Mouse (Mus musculus): Measurements from ENCODE around the gene Iffo2.

The Iffo2 gene

DNA sequence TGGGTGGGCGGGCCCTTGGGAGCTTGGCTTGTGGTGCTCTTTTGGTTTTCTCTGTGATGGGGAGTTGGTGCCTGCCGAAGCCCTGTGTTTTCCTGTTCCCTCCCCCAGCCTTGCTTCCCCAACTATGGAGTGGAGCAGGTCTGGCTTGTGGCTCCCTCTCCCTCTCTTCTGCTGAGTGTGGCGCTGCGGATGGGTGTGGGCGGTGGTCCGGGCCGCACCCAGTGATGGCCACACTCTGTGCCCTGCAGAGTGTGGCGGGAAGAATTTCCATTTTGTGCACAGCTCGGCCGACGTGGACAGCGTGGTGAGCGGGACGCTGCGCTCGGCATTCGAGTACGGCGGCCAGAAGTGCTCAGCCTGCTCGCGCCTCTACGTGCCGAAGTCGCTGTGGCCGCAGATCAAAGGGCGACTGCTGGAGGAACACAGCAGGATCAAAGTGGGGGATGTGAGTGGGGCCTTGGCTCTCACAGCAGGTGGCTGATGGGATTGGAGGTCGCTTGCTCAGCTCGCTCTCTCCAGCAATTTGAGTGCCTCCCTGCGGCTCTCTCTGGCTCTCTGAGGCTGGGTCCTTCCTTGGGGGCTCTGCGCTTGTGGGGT, 111.6 kb downstream of the Iffo2 start:
- DNase-seq (ENCODE audit: low spot score), result no peak

DNA sequence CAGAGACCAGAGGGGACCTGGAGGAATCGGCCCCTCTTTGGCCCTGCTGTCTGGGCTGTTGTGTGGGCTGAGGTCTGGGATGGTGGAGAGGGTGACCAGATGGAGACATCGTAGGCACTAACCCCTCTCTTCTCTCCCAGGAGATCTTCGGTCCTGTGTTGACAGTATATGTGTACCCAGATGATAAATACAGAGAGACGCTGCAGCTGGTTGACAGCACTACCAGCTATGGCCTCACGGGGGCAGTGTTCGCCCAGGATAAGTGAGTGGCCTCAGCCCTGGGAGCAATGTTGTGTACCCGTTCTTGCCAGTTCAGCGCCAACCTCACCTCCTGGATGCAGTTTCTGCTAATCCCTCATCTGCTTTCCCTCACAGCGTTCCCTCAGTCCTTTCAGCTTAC, 113.6 kb downstream of the Iffo2 start:
- peak; percentile 71 for DNase-seq (ENCODE audit: low spot score)

DNA sequence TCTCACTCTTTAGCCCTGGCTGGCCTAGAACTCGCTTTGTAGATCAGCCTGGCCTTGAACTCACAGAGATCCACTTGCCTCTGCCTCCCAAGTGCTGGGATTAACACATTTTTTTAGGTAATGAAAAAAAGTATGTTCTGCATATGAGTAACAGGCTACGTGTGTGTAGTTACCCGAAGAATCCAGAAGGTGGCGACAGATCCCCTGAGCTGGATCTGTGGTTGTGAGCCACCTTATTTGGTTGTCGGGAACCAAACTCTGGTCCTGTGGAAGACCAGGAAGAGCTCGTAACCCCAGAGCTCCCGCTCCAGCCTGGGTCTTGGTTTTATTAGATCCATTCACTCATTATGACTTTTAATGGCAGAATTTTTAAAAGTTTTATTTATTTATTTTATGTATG, 116.6 kb downstream of the Iffo2 start:
- no peak for DNase-seq (ENCODE audit: low spot score)

DNA sequence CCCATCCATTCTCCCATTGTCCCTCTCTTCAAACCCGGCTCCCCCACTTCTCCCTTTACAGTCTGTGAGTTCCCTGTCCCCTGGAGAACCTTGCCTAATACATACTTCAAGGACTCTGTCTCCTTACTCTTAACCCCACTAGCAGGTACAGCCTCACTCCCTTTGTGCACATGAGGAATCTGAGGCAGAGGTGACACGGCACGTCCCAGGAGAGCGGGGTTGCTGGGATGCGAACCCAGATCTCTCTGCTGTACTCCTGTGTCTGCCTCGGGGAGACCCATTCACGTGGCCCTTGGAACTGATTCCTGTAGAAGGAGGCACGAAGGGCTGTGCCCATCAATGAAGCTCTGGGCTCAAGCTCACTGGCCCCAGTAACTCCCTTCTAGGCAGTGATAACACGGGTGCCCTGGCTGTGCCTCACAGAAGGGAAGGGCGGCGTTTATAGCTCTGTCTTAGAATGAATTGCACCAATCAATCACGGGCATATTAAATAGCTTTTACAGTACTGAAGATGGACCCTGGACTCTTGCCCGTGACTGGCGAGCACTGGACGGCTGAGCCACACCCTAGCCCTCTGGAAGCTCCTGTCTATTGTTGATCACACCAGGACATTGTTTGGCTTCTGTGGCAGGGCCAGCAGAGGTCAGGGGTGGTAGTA, 119.9 kb downstream of the Iffo2 start:
- DNase-seq (ENCODE audit: low spot score), result no peak

DNA sequence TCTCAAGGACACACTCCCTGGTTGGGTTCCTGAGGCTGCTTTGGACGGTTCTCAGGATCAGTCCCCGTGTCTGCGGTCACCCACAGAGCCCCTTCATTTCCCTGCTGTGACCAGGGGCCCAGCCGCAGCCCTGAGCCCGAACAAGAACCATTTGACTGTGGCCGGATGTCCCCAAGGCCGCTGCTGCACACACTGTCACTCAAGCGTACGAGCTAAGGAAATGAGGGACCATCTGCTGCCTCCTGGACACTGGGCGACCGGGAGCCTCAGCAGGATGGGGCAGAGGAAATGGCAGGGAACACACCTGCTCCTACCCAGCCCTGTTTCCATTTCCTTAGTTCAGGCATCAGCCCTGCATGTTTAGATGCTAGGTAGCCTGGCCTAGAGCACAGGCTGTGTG, 120.6 kb downstream of the Iffo2 start:
- DNase-seq (ENCODE audit: low spot score), result no peak

DNA sequence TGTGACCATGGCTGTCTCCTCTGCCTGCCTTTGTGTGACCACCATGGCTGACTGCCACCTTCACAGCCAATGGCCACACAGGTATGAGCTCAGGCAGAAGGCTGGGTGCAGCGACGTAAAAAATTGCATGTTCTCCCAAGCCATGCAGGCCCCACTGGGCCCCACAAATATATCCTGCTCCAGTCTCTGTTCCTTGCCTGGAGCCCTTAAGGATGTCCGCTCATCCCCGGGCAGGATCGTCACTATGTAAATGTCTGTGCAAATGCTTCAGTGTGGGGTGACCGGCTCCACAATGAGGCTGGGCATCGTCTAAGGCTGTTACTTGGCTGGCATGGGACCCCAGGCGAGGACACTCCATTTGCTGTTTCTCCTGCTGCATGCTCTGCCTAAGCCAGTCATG, 122.9 kb downstream of the Iffo2 start, which contains the start of gene Tas1r2:
Gene Tas1r2, plus strand, starts transcription at position 301 of the 400 bp plus-strand sequence.
- no peak for DNase-seq (ENCODE audit: low spot score)

DNA sequence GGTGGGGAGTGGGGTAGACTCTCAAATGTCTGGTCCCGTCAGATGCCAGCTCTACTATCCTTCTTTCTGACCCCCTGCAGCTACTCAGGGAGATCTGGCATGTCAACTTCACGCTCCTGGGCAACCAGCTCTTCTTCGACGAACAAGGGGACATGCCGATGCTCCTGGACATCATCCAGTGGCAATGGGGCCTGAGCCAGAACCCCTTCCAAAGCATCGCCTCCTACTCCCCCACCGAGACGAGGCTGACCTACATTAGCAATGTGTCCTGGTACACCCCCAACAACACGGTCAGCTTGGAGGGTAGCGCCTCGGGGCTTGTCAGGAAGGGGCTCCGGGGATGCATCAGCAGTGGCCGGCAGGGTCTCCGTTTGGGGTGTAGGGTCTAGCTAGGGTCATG, 131.5 kb downstream of the Iffo2 start:
- no peak for DNase-seq (ENCODE audit: low spot score)

DNA sequence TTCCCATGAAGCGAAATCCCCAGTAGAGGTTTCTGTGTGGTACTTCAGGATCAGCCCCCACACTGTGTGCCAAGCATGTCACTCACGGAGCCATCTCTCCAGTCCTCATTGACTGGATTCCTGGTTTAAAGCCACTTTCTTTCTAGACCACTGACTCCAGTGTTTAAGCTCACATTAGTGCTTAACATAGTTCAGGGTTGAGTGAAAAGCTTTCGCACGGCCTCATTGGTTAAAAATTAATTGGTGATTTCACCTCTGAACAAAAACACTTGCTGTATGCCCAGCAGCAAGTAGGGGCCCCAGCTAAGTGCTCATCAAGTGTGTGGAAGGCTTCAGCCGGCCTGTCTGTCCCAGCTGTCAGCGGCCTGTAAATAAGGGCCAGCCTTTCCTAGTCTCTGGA, 137.3 kb downstream of the Iffo2 start:
- DNase-seq (ENCODE audit: low spot score), result no peak

DNA sequence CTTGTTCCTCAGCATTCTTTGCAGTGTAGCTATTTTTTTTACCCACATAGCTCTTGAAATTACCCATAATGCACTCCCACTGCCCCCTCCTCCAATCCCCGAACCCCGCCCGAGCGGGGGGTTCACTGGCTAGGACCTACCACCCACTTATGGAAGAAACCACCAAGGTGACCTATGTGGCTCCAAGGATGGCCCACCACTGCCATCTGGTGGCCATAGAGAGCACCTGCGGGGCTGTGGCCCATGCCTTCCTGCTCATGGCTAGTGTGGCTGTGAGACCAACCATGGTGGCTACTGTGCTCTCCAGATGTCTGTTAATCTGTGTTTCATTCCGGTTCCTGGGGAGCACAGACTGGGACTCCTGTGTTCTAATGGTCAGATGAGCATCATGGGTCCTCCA, 139.5 kb downstream of the Iffo2 start:
- DNase-seq (ENCODE audit: low spot score), result peak; percentile 48
